Mouse (Mus musculus): ENCODE data around the gene Podn. TPM values are rescaled to one million over a fixed set of nuclear protein-coding genes. Genes with fewer than 3 reads are reported as not detected.
"Not testable (repeated sequence)": the region's sequence is repeated elsewhere in the genome, so short reads cannot be mapped to it uniquely, and the experiment has no call there.

The Podn gene
- total and polyA plus RNA-seq, 3 experiments: 8.0 to 17.6 (median 17.4) TPM

DNA sequence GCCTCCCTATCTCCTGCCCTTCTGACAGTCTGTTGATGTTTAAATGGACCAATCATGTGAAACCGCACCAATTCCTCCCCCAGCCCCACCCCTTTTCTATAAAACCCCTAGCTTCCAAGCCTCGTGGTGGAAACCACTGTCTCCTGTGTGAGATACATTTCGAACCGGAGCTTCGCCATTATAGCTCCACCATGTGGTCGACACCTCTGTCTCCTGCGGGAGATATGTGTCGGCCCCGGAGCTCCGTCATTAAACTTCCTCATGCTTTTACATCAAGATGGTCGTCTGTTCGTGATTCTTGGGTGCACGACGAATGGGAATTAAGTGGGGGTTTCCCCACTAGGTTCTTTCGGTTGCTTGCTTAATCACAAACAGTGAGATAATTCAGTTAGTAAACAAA is 17.1 kb downstream of the Podn start:
- DNase-seq: not testable (repeated sequence)

GRCm38 (mm10) chr4:108077224-108077955 is 18.9 kb downstream of the Podn start:
- DNase-seq: no peak

DNA sequence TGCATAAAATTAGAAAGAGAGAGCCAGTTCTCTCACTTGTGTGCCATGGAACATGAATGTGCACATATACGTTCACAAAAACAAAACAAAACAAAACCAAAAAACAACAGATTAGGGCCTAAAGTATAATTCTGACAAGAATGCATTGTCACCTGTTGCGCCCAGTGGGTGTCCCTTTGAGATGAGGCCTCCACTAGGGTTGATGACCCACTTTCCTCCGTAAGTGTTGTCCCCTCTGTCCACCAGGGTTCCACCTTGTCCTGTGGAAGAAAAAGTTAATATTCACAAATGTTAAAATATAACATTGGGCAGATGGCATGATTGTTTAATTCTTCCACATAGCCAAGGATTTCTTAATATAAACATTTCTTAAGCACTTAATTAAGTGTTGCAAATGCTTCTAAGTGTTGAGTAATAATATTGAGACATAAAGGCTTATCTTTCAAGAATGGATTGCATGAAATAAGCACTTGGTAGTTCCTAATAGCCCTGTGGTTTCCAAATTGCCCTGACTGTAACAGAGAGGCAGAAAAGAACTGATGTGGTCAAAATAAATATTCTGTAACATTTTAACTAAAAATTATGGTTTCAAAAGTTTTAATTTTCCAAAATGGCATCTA is 21.9 kb downstream of the Podn start:
- DNase-seq: no peak

DNA sequence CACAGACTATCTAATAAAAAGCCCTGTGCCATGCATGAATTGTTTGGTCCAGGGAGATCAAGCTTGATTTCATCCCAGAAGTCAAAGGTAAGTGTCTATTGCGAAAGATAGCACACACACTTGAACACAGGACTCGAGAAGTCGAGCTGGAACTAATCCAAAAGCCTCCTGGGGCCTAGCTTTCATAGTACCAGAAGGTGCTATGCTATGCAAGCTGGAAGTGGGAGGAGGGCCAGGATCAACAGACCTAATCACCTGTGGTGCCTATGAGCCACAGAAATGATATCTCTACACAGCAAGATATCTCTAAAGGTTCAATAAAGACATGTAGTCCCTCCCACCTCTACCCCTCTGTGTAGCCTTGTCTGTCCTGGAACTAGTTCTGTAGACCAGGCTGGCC is 24.2 kb downstream of the Podn start:
- no peak for DNase-seq

- DNase-seq: peak; percentile 98
Observed at GRCm38 (mm10) chr4:108071235-108071901, 24.9 kb downstream of the Podn start.

GRCm38 (mm10) chr4:108070723-108071122 is 25.5 kb downstream of the Podn start:
- peak; percentile 41 for DNase-seq

GRCm38 (mm10) chr4:108070286-108070685 is 26.0 kb downstream of the Podn start:
- no peak for DNase-seq

DNA sequence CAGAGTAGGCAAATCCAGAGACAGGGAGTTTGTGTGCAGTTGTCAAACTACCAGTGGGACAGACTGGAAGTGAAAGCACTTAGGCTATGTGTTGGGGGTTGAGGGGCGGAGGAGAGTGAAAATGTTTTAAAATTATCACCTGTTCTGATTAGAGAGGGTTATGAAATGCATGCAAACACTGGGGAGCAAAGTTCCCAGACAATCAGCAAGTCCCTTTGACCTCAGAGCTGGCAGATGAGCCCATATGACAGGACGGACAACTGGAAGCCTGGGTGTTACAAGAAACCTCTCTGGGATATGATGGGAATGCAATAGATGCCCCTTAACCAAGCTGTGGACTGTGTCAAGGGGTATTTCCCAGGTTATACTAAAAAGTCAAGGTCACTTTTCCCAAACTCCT is 28.2 kb downstream of the Podn start:
- DNase-seq: no peak

GRCm38 (mm10) chr4:108067261-108067660 is 29.0 kb downstream of the Podn start:
- DNase-seq: no peak

GRCm38 (mm10) chr4:108066569-108066968 is 29.7 kb downstream of the Podn start:
- DNase-seq: no peak

GRCm38 (mm10) chr4:108065176-108065844 is 30.9 kb downstream of the Podn start:
- no peak for DNase-seq

DNA sequence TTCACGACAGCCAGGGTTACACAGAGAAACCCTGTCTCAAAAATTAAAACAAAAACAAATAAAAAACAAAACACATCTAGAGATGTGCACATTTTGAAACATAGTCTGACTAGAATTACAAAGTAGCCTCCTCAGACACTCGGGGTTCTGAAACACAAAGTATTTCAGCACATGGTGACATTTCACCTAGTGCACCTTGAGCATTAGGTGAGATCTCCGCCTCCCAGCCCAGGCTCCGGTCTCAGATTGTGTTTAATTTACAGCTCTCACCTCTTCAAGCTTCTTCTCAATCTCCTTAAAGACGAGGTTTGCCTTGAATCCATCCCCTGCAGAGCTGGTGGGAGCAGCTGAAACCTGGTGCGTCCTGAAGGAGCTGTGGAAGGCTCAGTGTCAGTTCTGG is 32.6 kb downstream of the Podn start:
- no peak for DNase-seq

- no peak for DNase-seq
Observed at GRCm38 (mm10) chr4:108062524-108062923, 33.7 kb downstream of the Podn start.

- DNase-seq: no peak
Observed at GRCm38 (mm10) chr4:108060774-108061173, 35.5 kb downstream of the Podn start.

DNA sequence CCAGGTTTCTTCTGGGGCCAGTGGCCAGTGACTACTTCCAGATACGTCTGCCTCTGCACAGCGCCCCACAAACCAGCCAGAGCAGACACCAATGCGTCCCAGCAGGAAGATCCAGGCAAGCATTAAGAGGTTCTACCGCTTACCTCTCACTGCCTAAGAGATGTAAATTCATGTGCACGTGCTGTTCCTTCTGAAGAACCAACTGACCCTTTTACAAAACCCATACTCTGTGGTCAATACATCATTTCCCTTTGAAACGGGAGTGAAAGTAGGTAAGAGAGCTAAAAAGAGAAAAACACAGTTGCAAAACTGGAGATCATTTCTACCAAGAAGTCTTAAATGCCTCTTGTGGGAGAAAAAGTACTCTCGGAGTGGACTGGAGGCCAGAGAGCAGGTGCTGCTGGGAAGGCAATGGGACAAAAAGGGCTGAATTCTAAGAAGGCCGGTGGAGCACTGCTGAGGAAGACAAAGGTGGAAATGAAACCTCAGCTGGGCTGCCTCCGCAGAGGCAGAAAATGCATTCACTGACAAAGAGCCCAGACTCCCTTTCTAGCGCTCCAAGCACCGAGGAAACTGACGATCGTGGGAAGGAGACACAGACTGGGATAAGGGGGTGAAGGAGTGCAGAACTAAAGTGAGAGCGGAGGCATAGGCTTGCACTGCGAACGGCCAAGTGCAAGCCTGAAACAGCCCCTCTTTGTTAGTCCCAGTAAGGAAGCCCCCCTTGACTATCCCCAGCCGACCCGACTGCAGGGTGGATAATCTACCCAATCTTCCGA is 36.5 kb downstream of the Podn start:
- DNase-seq: no peak

GRCm38 (mm10) chr4:108058166-108058565 is 38.1 kb downstream of the Podn start:
- DNase-seq: peak; percentile 75

GRCm38 (mm10) chr4:108057247-108057646 is 39.0 kb downstream of the Podn start:
- no peak for DNase-seq

DNA sequence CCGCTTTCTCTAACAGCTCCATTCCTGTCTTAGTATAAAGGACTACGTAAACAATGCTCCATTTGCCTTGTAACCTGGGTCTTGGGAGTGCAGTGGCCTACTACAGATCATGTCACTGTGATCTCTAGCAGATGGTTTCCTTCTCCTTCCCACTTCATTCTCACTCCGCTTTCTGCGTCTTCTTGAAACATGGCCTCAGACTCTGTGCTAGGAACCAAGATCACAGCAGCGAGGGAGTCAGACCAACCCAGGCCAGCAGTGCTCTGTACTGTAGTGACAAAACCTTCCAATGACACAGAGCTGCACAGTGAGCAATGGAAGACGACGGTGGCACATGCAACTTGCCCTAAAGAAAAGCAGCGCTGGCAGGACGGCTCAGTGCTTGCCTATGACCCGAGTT is 40.4 kb downstream of the Podn start:
- DNase-seq: no peak

- no peak for DNase-seq
Observed at GRCm38 (mm10) chr4:108052673-108053072, 43.6 kb downstream of the Podn start.

- DNase-seq: no peak
Observed at GRCm38 (mm10) chr4:108051687-108052274, 44.5 kb downstream of the Podn start.

DNA sequence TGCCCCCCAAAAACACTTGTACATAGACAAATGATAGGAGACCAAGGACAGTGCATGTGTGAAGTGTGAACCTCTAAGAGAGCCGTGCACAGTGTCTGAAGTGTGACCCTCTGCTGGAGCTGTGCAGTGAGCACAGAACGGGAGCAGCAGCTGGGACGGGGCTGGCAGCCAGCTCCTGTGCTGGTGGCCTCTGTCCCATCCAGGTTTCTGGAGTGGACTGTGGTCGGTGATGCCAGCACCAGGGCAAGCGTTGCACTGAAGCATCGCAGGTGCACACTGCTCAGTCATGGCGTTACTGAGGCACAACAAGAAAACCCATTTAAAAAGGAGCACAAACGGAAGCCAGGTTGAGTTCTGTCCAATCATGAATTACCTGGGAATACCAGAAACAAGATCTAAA is 50.1 kb downstream of the Podn start:
- DNase-seq: no peak

Data from adrenal gland, adult 2 months (tissue).